Mouse (Mus musculus): ENCODE measurements around the gene Adsl.

The Adsl gene

DNA sequence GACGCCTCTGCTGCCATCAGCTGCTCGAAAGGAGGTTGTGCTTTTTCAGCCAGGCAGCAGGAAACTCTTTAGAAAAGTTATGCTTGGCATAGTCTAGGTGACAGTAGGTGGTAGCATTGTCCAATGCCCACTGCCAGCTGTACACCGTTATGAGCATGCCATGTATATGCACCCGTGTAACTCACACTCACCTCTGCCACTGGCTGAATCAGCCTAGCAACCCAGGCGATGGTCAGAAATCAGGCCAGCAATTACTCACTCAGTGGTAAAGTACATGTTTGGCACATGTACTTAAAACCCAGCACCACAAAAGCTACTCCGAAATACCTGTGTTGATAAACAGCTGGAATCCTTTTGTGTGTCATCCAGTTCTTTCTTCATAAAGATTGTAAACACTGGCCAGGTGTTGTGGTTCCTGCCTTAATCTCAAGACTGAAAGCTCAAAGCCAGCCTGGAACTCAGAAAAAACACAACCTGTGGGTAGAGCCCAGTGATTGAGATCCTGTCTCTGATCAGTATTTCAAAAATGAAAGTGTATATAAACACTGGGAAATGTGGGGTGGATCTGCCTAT lies 6.7 kb upstream of the Adsl start:
- DNase-seq, result no peak

DNA sequence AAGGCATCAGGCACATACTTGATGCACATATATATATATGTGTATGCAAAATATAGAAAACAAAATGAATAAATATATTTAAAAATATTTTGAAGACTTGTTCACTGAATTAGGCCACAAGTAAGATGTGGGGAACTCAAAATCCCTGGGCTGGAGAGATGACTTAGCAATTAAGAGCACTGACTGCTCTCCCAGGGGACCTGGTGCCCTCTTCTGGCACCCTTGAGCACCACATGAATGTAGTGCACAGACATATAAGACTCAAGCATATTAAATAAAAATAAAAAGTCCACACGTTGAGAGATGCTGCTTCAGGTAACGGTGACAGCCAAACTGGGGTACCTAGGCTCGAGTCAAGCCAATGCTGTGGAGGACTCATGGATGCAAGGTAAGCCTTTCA lies 2.4 kb upstream of the Adsl start:
- DNase-seq, result peak; percentile 61

DNA sequence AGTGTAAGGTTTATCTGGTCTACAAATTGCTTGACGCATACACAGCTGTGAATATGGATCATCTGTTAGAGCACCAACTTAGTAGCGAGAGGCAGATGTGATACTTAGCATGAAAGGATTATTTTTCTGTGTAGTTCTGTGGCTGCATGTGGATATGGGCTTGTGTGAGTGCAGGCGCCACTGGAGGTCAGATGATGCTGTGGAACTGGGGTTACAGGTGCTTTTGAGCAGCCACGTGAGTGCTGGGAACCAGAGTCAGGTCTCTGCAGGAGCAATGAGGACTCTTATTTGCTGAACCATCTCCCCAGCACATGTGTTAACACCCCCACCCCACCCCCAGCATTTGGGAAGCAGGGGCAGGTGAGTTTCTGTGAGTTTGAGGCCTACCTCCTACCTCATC lies 1.1 kb downstream of the Adsl start:
- DNase-seq, result no peak

DNA sequence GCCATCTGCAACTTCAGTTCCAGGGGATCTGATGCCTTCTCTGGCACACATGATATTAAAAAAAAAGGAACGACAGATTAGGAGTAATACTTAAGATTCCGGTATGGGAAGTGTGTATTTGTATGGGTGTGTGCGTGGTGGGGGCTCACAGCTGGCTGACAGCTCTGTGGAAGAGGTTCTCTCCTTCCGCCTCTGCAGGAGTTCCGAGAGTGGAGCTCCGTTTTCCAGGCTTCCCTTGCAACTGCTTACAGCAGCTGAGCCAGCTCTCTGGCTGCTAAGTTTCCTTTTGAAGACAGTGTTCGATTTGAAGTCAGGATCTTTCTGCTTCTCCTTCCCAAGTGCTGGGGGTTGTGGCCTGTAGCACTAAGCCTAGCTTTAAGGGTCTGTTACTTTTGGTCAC lies 1.8 kb downstream of the Adsl start:
- no peak for DNase-seq

DNA sequence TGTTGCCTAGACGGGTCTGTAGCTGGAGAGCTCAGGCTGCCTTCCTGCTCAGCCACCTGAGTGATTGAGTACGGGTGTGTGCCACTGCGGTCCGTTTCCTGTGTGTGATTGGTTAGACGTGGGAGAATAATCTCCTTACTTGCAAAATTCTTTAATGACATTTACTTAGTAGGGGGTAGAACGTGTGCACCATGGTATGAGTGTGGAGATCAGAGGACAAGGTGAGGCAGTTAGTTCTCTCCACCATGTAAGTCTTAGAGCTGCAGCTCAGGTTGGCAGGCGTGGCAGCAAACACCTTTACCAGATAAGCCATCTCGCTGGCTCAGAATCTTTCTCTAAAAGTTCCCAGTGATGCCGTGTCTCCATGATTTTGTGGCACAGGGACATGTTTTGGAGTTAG lies 5.7 kb downstream of the Adsl start:
- DNase-seq, result no peak

DNA sequence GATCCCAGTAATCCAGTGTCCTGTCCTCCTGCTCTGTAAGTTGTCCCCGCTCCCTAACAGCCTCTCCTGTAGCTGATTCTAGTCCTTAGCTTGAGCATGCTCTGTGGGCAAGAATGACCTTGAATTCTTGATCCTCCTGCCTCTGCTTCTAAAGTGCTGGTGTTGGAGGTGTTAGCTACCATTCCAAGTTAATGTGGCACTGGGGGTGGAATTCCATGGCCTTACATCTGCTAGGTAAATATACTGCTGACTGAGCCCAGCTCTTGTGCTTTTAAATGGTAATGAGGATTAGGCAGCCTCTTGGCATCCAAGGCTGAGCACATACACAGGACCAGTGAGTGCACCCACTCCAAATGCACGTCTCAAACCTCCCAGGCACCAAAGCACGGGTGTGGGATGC lies 6.6 kb downstream of the Adsl start:
- DNase-seq, result no peak

DNA sequence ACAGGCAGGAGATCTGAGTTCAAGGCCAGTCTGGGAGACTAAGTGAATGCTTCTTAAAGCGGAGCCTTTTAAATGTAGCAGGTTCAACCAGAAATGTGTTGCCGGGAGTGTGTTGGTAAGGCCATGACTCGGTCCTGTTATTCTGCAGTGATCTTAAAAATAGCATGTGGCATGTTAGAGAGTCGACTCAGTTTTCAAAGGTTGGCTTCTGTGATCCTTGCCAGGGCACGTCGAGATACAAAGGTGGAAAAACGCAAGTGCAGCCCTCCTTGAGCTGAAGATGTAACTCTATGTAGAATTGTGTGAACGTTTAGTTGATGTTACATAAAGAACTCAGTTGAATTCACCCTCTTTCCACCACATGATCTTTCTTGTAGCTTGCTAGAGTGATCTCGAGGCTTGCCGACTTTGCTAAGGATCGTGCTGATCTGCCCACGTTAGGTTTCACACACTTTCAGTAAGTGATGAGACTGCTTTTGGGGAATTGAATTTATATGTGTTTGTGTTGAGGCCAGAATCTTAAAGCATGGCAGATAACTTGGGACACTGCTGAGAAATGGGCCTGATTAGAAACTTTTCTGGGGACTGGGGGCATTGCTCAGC lies 7.6 kb downstream of the Adsl start:
- DNase-seq, result no peak

DNA sequence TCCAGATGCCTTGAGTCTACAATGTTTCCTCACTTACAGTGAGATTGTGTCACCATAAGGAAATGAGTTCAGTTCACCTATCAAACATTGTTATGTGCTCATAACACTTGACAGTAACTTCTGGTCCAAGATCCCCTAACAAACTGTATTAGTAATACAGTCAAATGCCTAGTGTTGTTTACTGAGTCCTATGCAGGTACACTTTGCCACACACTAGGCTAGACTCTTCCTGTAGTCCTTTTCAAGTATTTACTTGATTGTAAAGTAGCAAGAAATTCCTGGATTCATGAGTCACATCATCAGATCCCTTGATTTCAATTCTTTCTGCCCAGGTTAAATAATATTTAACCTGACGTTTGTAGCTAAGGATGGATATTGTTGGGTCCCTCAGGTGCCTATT lies 21.1 kb downstream of the Adsl start:
- DNase-seq, result no peak

DNA sequence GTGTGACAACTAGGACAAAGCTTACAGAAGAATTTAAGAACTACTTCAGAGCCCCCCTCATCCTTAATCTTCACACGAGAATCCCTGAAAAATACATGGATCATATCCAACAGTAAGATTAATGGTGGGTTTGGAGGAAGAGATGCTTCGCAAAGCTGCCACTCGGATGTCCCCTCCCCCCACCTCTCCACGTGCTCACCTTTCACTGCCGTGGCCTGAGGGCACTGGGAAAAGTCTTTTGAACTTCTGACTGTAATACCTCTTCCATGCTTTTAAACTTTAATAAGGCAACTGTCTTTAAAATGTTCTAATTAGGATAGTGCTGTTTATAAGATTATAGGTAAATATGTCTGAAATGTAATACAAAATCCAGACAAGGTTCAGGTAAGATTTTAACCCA lies 26.0 kb downstream of the Adsl start:
- DNase-seq, result peak; percentile 25

DNA sequence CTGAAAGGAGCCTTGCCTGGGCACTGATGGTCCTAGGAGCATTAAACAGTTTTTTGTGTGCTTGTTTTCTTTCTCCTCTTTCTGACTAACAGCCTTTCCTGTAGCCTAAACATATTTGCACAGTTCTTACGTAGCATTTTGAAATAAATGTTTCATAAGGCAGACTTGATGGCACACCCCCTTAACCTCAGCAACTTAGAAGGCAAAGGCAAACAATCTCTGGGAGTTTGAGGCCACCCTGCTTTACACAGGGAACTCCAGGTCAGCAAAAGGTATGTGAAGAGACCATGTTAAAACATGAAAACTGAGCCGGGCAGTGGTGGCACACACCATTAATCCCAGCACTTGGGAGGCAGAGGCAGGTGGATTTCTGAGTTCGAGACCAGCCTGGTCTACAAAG lies 27.4 kb downstream of the Adsl start:
- no peak for DNase-seq

DNA sequence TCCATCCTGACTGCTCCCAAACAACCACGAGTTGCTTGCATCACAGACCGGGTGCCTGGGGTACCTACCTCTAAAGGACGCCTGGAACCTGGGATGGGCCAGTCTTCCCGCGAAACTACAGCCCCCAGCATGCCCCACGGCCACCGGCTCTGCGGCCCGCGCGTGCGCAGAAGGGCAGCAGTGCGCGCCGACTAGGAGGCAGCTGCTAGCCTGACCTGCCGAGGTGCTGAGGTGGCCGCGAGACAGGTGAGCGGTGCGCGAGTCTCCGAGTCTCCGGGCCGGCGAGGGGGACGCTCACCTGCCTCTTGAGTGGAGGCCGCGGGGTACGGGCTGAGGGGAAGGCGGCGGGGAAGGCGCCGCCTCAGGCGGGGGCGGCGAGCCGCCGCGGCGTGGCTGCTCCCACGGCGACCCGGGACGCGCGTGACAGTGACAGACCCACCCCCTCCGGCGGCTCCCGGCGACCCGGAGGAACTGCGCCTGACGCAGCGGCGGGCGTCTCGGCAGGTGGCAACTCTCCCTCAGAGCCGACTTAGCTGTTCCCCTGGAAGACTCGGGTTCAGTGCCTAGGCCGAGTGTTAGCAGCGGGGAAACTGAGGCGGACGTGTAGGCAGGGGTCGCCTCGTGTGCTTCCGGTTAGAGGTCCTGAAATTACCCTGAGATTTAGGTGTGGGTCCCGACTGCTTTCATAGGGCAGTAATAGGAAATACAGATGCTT lies 29.5 kb downstream of the Adsl start, which contains the start of gene Sgsm3:
Sgsm3 (plus strand) TSS at position 146 of the 715 bp plus-strand sequence.
- peak; percentile 92 for DNase-seq

DNA sequence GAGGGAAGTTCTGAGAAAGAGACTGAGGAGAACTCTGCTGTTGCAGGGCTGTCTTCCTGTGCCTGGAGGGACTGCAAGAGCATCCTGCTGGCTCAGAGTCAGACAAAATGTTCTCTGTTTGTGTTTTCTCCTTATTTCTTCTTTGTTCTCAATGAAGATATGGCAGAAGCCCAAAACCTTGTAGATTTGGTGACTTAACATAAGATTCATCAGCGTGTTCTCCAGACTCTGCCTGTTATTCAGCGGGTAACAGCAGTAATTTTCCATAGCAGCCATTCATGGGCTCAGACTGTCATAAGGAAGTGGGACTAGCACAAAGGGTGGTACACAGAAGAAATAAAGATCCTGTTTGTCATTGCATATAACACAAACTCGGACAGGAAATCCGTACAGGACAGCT lies 31.3 kb downstream of the Adsl start:
- DNase-seq, result no peak

DNA sequence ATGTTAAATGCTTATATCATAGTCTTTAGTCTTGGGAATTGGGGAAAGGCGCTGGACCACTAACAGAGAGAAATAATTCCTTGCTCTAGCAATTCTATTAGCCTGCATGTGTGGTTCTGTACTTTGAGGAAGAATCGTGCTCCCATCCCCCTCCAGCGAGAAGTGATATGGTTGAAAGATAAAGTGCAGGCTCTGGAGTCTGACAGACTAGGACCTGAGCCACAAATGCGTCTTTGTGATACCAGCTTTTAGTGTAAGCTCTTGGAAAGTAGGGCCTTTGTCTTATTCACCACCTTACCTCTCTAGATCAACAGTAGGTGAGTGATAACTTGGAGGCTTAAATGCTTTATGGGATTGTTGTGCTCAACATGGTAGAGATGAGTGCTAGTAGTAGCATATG lies 32.9 kb downstream of the Adsl start:
- no peak for DNase-seq

DNA sequence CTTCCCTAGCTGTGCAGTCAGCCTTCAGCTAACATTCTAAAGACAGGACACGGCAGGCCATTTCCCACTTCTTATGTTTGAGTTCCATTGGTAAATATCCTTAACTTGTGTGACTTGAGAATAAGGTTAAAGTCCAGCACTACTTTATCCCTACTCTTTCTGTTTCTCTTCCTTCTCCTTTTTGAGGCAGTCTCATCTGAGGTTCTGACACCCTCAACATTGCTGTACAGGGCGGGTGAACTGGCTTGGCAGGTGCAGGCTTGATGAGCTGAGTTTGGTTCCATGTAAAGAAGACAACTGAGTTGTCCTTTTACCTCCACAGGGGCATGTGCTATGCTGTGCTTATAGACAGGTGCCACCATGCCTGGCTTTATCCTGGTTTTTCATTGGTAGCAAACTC lies 35.0 kb downstream of the Adsl start:
- no peak for DNase-seq

DNA sequence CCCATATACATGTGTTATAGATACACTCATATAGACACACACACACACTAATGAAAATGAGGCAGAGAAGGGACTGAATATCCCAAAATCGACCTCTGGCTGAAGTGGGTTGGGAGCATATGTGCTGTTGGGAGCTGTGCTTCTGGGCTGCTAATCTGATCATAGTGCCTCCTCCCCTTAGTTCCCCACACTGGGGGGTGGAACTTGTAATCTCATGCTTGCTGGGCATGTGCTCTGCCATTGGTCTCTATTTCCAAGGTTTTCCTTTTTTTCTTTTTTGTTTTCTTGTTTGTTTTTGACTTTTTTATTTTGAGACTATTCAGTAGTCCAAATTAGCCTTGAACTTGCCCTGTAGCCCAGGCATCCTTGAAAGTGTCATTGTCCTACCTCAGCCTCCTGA lies 40.0 kb downstream of the Adsl start:
- no peak for DNase-seq

DNA sequence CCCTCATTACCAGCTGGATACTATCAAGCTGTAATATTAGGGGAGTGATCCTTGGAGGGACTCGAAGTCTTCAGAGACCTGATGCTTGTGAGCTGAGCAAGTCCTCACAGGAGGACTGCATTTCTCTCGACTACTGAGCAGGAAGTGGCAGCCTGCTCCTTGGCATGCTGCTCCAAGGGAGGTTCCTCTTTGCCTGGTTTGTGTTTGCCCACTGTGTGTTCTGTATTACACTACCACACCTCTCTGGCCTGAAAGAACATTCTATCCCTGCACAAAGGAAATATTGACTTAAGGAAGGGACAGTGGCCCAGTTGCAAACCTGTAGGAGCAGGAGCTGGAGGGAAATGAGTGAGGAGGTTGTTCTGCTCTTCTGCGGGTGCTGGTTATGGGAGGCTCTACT lies 41.4 kb downstream of the Adsl start:
- no peak for DNase-seq

DNA sequence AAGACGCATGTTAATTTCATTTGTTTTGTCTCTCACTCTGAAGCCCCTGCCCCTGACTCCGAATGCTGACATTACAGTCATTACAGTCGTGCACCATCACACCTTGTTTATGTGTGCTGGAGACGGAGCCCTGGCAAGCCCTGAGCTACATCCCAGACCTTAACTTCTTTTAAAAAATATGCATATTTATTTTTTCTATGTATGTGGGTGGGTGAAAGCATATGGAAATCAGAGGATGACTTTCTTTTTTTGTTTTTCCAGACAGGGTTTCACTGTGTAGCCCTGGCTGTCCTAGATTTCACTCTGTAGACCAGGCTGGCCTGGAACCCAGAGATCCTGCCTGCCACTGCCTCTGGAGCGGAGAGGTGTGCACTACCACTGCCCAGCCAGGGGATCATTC lies 46.7 kb downstream of the Adsl start:
- no peak for DNase-seq

DNA sequence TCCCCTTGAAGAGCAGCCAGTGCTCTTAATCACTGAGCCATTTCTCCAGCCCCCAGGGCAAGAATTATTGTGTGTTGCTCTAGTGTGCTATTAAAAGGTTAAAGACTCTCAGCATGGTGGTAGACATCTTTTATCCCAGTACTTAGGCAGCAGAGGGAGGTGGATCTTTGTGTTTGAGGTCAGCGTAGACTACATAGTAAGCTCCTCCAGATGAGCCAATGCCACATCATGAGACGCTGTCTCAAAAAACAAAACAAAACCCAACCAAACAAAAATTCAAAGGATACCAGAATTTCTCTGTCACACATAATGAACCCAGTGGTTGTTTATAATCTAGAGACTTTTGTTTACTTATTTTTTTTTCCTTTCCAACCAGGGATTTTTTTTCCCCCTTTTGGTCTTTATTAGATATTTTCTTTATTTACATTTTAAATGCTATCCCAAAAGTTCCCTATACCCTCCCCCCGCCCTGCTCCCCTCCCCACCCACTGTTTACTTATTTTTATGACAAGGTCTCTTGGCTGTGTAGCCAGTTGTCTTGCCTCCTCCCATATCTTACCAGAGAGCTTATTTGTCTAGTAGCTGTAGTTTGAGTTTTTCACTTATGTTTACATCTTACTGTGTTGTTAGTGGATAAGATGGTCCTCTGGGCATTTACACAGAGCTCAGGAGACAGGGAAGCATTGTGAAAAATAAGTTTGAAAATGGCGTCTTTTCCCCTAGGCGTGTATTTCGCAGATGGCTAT lies 48.0 kb downstream of the Adsl start:
- no peak for DNase-seq

DNA sequence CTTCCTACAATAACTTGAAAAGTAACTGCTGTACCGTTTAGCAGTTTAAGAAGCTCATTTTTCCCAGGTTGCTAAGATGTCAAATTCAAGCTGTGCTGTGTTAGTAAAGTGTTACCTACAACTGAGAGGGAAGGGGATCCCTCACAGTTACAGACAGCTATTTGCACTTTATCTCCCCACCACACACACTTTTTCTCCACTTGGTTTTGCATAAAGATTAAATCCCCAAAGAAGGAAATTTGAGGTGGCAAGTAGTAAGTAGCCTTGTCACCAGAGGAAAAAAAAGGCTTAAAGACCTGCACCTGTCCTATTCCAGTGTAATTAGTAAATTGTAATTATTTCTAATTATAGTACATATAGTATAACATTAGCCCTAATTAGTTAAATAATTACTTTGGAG lies 48.8 kb downstream of the Adsl start:
- no peak for DNase-seq

DNA sequence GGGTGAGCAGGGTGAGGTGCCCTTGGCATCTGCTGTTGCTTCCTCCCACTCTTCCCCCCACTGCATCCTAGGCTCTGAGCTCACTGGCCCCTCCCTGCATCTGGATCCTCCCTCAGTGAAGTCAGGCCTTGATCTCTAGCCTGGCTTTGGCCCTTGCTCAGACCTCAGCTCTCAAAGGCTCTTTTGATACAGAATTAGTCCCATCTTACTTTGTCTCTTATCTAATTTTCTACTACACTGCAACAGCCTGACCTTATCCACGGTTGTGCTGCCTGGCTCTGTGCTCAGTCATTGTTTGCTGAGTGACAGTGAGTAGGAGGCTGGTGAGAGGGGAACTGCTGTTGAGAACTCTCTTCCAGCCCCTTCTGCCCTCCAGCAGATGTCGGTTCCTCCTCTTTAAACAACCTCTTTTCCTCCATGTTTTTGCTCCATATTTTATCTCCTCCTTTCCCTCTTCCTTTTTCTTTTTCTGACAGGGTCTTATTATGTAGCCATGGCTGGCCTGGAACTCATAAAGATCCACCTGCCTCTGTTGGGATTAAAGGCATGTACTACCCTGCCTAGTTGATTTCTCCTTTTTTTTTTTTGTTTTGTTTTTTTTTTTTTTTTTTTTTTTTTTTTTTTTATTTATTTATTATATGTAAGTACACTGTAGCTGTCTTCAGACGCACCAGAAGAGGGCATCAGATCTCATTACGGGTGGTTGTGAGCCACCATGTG lies 52.3 kb downstream of the Adsl start:
- no peak for DNase-seq

DNA sequence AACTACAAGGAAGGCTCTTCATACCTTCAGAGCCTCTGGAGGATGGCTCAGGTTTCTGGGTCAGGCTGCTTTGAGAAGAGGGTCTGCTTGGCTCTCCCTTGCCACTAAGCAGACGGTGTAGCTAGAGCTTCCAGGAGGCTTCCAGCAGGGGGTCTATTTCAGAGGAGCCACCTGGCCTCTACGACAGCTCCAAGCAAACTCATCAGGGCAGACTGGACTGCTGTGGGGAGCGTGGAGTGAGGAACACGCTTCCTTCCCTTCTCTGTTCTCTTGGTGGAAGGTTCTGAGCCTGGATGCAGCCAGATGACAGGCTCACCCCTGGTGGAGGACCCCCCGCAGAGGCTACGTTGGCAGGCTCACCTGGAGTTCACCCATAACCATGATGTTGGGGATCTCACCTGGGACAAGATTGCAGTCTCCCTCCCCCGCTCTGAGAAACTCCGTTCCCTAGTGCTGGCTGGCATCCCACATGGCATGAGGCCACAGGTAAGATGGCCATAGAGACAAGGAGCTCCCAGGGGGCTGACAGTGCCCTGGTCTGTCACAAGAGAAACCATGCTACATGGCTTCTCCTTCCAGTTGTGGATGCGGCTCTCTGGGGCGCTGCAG lies 57.9 kb downstream of the Adsl start:
- DNase-seq, result no peak

DNA sequence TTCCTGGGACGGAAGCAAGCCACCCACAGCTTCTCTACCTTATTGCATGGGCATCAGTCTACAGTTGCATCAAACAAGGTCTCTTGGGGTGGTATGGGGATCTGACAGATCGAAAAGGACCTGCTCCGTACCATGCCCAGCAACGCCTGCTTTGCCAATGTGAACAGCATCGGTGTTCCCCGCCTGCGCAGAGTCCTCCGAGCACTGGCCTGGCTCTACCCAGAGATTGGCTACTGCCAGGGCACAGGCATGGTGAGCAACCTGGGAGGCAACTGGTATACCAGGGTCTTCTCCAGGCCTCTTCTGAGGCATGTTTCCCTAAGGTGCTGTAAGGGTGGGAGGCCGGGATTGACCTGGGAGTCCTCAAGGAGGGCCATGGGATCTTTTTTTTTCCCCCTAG lies 59.0 kb downstream of the Adsl start:
- DNase-seq, result no peak

DNA sequence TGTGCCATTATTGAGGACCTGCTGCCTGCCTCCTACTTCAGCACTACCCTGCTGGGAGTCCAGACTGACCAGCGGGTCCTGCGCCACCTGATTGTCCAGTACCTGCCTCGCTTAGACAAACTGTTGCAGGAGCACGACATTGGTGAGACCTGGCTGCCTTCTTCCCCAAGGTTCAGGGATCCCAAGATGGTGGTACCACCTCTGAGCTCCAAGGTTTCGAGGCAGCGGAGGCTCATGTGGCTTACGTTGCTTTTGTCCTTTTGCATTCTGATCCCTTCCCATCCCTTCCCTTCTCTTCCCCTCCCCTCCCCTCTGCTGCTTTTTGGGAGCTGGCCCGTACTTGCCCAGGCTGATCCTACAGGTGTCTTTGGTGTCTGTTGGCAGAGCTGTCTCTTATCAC lies 59.6 kb downstream of the Adsl start:
- DNase-seq, result no peak

Data from kidney, postnatal 10 days (tissue).